Mouse (Mus musculus): ENCODE measurements around the gene Rnf222.
A peak's percentile ranks its signal among the peaks of the same experiment; 100 is the strongest.

Gene Rnf222

DNA sequence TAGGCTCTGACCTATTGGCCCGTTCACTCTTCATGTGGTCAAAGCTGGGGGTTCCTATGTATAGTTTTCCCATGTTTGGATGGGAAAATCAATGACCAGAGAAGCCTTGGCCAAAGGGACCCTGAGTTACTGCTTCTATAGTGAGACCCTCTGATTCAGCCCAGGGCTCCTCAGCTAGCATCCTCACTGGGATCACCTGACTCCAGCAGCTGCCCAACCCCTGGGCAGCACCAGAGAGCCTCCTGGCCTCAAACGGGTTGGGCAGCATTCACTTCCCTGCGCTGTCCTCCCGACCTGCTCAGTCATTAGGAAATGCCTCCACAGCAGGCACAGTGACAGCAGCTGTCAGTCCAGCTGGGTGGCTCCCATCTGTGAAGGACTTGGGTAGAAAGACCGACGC lies at the start of gene Rnf222:
TSS of gene Rnf222 (plus strand) at position 301 of the 400 bp plus-strand sequence.
- no peak for DNase-seq

DNA sequence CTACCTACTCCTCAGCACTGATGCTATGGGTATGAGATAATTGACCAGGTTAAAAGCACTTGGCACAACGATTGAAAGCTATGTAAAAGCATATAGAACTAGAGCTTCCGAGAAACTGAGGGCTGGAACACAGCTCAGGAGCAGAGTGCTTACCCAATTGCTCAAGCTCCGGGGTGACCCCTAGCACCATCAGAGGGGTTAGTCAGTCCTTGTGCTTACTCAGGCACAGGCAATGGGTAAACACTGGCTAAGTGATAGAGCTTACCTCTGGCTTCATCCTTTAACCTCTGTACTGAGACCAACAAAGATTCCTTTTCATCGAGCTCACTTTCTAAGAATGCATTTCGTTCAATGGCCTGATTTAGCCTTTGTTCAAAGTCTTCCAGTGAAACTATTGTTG lies 48.7 kb upstream of the Rnf222 start:
- DNase-seq: no peak

DNA sequence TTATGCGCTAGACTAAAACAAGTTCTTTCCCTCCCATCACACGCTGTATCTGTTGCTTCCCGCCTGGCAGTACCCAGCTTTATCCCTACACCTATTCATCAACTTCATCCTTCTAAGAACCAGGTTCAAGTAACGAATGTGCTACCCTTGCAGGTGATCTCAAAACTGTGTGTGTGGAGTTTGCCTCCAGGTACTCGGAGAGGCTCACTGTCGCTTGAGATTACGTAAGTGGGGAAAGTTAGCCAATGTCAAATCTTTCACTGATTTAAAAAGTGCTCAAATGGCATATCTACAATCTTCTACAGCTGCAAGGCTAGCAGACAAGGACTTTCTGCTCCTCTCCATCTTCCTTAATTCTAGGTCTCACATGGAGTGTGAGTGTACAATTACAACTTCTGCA lies 37.5 kb upstream of the Rnf222 start:
- DNase-seq: no peak

DNA sequence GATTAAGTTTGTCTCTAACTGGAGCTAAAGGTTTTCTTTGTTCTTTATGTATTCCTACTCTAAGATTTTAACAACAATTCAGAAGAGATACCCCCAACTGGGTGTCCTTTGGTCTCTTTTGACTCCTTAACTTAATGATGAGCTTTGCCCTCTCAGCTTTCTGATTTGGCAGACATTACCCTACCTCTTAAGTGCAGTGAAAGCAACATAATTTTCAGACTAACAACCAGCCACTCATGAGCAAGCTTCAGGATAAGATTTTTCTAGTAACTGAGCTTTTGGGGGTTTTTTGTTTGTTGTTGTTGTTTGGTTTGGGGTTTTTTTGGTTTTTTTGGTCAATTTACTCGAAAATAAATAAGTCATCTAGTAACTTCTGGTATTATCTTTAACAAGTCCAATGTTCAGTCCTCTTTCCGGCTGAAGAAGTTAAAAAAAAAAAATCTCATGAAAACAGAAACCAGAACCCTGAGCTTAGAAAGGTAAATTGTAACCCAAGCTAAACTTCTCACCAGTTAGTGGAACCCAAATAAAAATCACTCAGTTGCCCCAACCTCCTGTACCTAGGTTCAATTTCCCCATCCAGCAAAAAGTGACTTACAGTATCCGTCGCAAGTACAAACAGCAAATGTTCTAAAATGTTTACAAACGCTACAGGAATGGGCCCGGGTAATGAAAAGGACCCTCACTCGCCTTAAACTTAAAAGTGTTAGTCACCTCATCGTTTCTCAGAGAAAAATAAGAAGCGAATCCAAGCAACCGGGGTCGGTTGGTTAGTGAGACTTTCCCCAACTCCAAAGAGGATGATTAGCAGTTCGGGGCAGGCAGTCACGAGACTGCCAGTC lies 36.5 kb upstream of the Rnf222 start:
- no peak for DNase-seq

DNA sequence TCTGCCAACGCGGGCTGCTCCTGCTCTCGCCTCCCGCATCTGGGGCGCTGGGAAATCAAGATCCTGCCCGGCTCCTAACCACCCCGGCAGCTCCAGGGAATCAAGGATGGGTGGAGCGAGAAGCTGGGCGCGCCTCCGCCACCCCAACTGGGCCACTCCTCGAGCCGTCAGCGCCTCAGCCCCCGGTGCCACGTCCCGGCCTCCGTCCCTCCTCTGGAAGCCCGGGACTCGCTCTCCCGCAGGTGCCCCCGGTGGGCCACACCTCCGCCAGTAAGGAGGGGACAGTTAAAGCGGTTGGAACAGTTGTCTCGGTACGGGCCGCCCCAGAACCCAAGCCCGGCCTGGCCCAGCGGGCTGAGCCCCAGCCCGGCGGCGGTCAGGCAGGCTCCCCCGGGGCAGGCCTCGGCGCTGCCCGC lies 35.9 kb upstream of the Rnf222 start:
- no peak for DNase-seq

DNA sequence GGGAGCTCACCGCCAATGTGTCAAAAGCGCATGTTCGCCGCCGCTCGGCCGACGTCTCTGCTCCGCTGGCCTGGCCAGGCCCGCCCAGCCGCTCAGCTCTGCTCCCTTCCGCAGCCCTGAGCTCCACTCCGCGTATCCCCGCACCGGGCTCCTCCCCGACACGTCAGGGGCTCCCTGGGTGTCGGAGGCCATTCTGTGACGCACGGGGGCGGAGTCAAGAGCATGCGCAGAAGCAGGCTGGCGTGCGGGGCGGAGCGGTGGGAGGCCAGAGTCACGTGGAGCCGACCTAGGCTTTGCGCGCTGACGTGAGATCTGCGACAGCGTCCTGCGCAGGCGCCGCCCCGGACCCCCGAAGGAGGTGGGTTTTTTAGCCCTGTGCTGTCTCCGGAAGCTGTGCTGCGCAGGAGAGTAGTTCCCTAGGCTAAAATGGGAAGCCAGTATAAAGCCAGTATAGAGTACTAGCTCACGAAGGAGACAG lies 35.4 kb upstream of the Rnf222 start:
- DNase-seq: peak; percentile 99

DNA sequence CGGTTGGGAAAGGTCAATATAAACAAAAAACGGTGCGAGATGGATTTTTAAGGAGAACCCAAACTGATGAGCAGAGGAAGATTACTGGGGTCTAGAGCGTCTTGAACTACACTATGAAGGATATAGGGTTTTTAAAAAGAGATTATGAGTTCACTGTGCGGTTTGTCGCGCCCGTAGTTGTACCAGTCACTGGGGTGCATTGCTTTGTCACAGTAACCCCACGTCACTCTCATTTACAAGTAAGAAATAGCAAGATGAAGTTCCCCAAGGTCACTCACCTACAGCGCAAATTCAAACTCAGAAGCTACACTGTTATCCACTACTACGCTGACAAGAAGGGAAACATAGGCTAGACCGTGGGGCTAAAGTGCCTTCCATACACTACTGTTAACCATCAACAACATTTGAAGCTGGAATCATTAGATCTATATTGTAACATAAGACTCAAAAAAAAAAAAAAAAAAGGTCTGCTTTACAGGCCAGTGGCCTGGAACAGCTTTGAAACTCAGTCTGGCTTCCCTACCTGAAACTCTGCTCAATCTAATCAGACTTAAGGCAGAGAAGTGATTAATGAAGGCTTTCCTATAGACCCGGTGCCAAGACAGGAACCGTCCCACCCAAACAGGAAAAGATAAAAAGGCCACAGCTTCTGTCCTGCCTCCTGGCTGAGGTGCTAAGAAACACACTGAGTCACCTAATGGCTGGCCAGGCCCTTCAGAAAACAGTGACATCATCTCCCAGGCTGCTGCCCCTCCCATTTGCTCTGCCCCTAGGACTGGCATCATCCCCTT lies 34.5 kb upstream of the Rnf222 start:
- DNase-seq: peak; percentile 49

DNA sequence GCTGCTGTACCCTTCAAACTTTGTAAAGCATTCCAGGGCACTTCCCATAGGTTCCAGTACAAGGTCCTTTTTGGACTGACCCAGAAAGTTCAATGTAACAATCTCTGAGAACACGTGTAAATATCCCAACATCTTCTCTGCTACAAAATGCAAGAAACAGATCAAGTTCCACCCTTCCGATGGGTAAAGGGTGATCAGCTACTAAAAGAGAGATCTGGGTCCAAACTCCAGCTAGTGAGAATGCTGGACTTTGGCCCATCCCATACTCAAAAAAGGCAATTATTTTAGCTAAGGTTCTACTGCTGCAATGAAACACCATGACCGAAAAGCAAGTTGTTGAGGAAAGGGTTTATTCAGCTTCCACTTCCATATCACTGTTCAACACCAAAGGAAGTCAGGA lies 33.7 kb upstream of the Rnf222 start:
- DNase-seq: no peak

DNA sequence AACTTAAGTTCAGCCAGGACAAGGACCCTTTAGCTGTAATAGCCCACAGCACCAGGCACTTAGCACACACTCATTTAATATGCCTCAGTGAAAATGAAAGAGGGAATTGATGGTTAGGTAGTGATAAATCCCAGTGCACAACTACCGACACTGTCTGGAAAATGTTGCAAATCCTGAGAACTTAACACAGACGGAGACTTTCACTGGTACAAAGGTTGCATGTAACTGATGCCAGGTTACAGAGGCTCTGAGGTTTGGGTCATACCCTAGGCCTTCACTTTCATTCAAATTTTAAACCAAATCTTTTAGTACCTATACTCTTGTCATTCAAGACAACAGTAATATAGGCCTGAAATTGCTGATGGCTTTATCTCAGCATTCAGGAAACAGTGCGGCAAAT lies 31.0 kb upstream of the Rnf222 start:
- DNase-seq: no peak

DNA sequence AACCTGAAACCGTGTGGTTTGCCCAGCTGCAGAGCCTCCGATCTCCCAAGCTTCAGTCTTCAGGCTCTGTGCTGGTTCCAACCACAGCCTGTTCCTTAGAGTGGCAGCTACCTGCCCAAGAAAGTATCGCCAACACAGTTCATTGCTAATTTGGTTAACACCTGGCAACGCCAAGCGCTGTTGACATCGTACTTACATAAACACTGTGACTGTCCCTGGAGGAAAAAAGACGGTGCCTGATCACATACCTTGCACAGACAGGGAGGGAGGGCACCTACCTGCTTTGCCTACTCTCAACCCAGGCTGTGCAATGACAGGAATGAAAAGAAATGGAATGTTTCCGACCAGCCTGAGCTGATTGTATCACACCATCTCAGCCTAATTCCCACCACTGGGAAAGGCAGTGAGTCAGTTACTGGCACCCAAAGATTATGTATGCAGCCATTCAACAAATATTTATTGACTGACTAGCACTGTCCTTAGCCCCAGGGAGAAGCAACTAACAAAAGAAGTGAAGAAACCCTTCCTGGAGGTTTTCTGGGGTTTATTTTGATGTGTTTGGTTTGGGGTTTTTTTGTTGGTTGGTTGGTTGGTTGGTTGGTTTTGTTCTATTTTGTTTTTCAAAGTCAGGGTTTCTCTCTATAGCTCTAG lies 28.3 kb upstream of the Rnf222 start:
- no peak for DNase-seq

DNA sequence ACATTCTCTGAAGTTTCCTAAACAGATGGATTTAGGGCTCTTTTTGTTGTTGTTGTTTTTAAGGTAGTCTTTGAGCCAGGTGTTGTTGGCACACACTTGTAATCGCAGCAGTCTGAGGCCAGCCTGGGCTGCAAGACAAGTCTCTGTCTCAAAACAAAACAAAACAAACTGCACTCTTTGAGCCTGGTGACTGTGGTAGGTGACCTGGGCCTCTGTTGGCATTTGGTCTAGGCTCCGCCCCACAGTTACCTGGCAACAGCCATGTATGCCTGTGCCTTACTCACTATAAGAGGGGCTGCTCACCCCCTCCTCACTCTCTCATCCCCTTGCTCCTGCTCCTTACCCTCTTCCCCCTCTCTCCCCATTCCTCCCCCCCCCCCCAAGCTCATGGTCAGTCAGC lies 26.1 kb upstream of the Rnf222 start:
- DNase-seq: no peak

DNA sequence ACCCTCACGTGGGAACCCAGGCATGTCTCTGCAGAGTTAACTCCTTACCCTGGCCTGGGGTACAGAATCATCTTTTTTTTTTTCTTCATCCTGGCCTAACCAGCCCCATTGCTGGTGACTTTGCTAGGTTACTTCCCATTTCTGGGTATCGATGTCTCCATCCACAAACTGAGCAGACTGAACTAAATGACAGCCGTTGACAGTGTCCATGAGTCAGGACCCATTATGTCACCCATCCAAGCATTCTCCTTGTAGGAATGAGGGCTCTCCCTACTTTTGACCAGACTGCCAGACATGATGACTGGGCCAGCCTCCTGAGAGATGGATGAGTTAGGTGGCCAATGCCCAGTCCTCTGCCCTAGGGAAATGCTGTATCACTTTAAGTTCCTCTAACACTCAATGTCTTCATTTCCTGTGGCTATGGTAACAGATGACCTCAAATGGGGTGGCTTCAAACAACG lies 24.7 kb upstream of the Rnf222 start:
- no peak for DNase-seq

DNA sequence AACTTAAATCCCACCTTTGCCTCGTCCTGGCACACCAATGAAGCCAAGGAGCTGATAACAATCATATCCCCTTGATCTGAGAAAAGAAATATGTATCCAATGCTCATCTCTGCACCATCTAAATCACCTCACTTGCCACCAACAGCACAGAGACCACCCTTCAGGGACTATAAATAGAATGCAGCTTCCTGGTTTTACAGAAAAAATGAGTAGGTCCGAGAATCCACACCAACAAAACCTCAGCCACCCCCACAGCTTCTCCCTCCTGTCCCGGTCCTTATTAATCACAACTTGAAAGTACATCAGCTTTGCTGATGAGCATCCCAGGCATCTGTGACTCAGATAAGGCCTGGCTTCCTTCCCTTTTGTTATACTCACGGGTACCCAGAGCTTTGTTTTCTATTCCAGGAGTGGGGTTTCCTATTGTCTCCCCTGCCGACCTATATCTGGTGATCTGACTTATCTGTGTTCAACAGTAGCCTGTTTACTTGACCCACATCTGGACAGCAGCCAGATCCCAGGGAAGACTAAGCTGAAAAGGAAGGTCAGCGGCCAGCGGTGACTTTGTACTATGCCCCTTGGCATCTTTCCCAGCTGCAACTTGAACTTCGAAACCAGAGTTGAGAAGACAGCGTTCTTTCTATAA lies 23.7 kb upstream of the Rnf222 start:
- no peak for DNase-seq

DNA sequence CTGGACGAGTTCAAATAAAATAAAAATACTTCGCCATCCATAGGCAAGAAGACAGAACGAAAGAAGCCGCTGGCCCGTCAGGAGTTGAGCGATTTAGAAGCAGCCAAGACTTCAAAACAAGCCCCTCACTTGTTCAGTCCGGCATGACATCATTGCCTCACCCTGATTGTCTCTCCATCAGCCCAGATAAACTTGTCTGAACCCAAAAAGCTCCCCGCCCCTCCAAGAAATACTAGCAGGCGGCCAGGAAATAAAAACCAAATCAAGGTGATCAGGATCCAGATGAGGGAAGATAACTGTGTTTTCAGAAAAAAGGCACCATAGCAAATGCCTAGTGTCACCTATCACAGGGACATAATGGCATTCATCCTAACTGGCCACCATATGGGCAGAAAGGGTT lies 17.1 kb upstream of the Rnf222 start:
- DNase-seq: no peak

DNA sequence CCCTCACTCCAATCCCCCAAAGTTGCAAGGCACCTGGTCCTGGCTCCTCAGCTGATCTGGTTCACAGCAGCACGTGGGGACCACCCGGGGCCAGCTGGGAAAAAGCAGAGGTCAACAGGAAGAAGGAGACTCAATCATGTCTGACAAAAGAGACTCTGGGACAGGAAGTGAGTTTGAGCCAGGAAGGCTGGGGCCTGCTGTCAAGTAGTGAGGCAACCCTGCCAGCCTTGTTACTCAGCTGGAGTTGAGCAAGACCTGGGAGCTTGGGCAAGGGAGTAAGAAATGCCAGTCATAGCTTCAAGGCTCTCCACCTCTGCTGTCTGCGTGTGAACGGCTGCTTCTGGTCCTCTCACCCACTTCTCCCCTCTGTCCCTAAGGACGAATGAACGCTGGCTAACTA lies 16.6 kb upstream of the Rnf222 start, which contains the start of gene Ndel1:
TSS of gene Ndel1 (minus strand) at position 111 of the 400 bp plus-strand sequence.
- no peak for DNase-seq

DNA sequence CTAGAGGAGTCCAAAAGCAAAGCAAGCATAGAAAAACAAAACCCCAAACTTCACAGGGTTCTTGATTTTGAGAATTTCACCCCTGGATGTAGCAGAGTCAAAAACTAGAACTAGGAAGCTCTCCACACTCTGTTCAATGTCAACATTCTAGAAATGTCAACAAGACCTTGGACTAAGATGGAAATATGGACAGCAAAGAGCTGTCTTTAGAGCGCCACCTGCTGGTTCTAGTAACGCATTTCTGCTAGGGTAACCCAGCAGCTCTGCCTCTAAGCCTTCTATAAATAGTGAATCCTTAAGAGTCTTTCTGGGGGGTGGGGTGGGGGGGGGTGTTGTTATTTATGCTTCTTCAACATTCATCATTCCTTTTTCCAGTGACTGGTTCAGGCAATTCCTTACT lies 13.5 kb upstream of the Rnf222 start:
- no peak for DNase-seq

DNA sequence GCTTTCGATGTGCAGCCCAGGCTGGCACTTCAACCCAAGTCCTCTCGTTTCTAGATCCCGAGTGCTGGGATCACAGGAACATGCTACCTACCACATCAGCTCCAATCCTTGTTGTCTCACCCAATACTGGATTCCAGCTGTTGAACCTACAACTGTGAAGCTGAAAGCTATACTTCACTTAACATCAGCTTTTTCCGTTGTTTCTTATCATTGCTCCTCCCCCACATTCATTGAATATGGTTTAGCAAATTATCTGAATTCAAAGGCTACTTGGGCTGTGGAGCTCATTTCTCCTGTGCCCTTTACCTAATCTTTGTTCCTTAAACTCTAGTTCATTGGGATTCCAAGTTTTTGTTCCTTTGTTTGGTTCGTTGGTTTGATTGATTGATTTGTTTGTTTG lies 9.5 kb upstream of the Rnf222 start:
- DNase-seq: no peak

DNA sequence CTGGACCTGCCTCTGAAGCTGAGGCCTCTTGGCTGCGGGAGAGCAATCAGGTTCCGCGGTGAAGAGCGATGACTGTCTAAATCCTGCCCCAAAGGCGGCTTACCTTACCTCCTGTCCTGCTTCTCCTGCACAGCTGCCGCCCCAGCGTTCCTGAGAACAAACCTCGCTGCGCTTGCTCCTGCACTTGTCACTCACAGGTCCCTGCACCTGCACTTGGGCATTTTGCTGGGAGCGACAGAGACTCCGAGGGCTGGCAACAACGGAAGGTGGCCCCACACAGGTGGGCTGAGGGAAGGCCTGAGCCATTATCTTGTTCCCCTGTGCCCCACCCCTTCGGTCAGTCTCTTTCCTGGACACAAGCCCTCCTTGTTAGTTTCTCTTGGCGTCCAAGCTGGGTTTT lies 6.2 kb upstream of the Rnf222 start:
- no peak for DNase-seq

DNA sequence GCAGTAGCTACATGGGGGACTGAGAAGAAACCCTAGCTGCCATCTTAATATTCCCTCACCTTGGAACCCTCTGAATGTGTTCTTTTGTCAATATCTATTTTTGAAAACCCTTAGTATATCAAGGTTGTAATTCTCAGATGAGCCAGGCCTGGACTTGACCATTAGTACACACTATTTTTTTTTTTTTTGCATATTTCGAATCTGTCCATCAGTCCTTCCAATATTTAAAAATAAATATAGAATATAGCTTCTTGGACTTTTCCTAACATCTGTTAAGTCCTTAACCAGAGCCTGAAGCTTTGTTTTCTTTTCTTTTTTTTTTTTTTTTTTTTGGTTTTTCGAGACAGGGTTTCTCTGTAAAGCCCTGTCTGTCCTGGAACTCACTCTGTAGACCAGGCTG lies 4.5 kb upstream of the Rnf222 start:
- no peak for DNase-seq

DNA sequence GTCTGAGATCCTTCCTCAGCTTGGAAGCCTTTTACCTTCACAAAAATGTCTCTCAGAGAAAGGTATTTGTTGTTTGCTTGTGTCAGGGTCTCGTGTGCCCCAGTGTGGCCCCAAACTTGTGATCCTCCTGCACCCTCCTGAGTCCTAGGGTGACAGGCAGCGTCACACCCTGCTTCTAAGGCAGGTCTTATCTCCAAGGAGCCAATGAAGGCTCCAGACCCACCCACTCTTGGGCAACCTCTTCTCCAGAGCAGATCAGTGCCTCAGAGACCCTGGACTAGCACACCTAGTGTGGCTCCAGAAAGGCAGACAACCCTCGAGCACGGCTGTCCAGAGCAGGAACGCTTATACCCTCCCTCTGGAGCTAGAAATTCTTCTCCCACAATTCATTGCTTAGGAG lies 4.0 kb upstream of the Rnf222 start:
- no peak for DNase-seq

DNA sequence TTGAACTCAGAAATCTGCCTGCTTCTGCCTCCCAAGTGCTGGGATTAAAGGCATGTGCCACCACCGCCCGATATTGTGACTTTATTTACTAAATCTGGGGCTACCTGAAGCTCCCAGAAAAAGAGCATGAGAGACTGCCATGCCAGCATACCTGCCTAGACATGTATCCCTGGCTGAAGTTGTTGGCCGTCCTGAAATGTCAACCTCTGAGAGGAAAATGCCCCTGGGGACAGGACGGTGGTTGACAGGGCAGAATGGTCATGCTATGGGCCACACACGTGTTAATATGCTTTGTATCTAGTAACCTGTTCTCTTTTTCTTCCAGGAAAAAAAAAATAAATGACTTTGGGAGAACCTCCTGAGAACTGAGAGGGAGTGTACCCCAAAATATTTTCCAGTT lies 2.3 kb upstream of the Rnf222 start:
- no peak for DNase-seq

DNA sequence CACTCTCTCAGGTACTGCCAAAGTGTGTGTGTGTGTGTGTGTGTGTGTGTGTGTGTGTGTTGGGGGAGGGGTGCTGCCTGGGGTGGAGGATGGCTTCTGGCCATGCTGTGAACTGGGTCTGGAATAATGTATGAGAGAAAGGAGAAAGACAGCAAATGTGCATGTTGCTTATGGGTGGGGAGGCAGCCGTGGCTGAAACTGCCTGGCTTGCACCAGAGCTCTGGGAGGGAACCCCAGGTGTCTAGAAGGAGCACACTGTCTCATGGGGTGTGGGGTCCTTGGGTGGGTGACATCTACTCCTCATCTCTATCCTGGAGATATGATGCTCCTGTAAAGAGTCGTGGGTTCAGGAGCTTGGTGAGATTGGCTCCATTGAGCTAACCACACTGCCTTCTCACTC lies 300 bp downstream of the Rnf222 start:
- DNase-seq: no peak

DNA sequence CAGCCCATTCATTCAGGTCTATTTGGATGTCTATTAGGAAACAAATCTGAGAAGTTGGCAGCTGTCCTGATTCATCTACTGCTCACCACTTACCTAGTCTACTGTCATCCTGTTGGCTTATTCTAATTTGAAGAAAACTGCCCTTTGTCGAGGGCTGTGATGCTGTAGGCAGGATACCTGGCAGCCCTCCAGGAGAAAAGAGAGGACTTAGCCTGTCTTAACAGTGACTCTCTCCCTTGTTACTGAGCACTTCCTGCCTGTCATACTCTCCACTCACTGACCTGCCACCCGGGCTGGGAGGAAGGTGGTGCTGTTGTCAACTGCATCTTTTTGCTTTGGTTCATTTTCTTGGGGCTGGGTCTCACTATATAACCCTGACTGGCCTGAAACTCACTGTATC lies 2.3 kb downstream of the Rnf222 start:
- no peak for DNase-seq
